Mouse (Mus musculus): ENCODE data around the gene Chil1. TPM values are rescaled to one million over a fixed set of nuclear protein-coding genes. Genes with fewer than 3 reads are reported as not detected.
A peak's percentile ranks its signal among the peaks of the same experiment; 100 is the strongest.

Gene Chil1
- total and polyA plus RNA-seq, 2 experiments from 2014 or later: 4.1 to 6.2 TPM

DNA sequence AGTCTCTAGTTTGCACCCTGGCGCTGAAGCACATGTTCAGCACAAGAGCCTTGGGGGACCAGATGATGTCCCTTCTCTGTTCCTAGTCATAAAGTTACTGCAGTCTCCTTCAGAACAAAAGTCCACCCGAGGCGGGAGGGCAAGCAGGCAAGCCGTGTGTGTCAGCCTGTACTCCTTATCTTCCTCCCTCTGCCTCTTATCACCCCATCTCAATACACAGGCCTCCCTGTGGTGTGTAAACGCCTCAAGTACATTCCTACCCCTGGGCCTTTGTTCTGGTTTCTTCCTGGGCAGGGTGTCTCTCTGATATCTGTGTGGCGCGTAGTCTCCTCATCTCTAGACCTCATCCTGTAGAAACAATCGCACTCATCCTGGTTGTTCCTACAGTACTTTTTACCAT, 44.8 kb downstream of the Chil1 start:
- Histone ChIP-seq H3K4me3 (ENCODE audit: low read length) (no peak overlapping the region), H3K36me3 (ENCODE audit: insufficient read depth, low read length) (no peaks in the 10 kb centered on the region), H3K27ac (no peak overlapping the region), H3K4me1 (ENCODE audit: insufficient read depth, low read length) (peaks cover 16% of the 10 kb centered on the region), H3K9ac (replicated peaks; ENCODE audit: low read length) (no peak overlapping the region), H3K9me3 (ENCODE audit: low read length) (no peaks in the 10 kb centered on the region), H3K27me3 (ENCODE audit: insufficient read depth, low read length) (no peaks in the 10 kb centered on the region), H3K4me2 (ENCODE audit: low read depth, low read length) (no peak overlapping the region)
- 83% methylated on average over 8 of the region's 8 CpGs for whole genome bisulfite sequencing
- DNase-seq (ENCODE audit: low spot score) (no peak), ATAC-seq (no peak)
- TF ChIP-seq CTCF (IDR thresholded peaks at IDR 0.05; ENCODE audit: low read depth): no peak

GRCm38 (mm10) chr1:134229806-134230575, 48.0 kb downstream of the Chil1 start:
- H3K27me3 ChIP-seq (ENCODE audit: insufficient read depth, low read length): no peaks in the 10 kb centered on the region
- H3K4me3 ChIP-seq (ENCODE audit: low read length): no peak overlapping the region
- 65% methylated on average over 5 of the region's 5 CpGs for WGBS
- H3K4me2 ChIP-seq (ENCODE audit: low read depth, low read length): no peak overlapping the region
- no peak overlapping the region for H3K27ac ChIP-seq
- no peak for ATAC-seq
- TF ChIP-seq CTCF (IDR thresholded peaks at IDR 0.05; ENCODE audit: low read depth): no peak
- peaks cover 32% of the 10 kb centered on the region for H3K4me1 ChIP-seq (ENCODE audit: insufficient read depth, low read length)
- DNase-seq (ENCODE audit: low spot score): no peak
- H3K9ac ChIP-seq (replicated peaks; ENCODE audit: low read length): no peak overlapping the region
- H3K36me3 ChIP-seq (ENCODE audit: insufficient read depth, low read length): no peaks in the 10 kb centered on the region
- H3K9me3 ChIP-seq (ENCODE audit: low read length): no peaks in the 10 kb centered on the region

DNA sequence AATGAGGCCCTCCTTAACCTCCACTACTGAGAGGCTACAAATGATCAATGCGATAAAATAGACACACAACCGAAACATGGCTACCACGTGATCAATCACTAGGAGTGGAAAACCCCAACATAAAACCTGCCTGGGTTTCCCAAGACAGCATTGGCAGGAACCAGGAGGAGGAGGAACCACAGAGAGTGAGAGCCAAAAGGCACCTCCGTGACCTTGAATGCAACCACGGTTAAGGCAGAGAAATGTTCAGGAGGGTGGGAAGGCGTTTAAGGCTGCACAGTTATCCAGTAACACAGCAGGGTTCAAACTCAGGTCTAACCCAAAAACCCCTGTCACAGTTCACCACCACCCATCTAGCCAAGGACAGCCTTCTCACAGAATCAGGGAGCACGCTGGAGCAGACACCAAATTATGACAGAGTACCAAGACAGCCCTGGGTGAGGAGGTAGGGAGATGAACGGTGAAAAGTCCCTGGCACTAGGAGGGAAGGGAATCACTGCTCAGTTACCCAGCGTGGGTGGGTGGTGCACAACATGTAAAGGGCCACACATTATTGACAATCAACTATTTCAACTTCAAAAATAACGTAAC, 48.8 kb downstream of the Chil1 start:
- H3K4me1 ChIP-seq (ENCODE audit: insufficient read depth, low read length): peaks cover 36% of the 10 kb centered on the region
- no peak overlapping the region for H3K4me3 ChIP-seq (ENCODE audit: low read length)
- no peaks in the 10 kb centered on the region for H3K27me3 ChIP-seq (ENCODE audit: insufficient read depth, low read length)
- H3K36me3 ChIP-seq (ENCODE audit: insufficient read depth, low read length): no peaks in the 10 kb centered on the region
- 83% methylated on average over 10 of the region's 10 CpGs for WGBS
- peak overlapping the region; percentile 4 for H3K27ac ChIP-seq
- no peak overlapping the region for H3K9ac ChIP-seq (replicated peaks; ENCODE audit: low read length)
- H3K4me2 ChIP-seq (ENCODE audit: low read depth, low read length): no peak overlapping the region
- no peak for ATAC-seq
- no peak for TF ChIP-seq CTCF (IDR thresholded peaks at IDR 0.05; ENCODE audit: low read depth)
- no peak for DNase-seq (ENCODE audit: low spot score)
- H3K9me3 ChIP-seq (ENCODE audit: low read length): no peaks in the 10 kb centered on the region

DNA sequence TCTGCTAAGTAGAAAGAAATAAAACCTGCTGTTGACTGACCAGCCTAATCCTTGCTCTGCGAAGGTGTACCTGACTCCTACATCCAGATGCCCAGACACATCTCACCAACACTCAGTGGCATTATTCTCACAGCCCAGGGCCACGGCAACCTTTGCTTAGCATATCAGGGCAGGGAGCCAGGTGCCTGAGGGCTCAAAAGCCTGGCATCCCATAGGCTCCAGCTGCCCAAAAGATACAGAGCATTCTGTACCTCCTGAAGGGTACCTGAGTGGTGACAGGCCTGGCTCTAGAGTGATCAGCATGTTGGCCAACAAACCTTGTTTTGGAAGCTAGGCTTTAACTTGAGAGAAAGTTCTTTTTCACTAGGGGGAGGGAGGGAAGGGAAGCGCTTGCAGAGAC, 49.3 kb downstream of the Chil1 start:
- Histone ChIP-seq H3K9me3 (ENCODE audit: low read length) (no peaks in the 10 kb centered on the region), H3K36me3 (ENCODE audit: insufficient read depth, low read length) (no peaks in the 10 kb centered on the region), H3K27ac (peak overlapping the region; percentile 4; the same call in 1 of the 2 replicates), H3K4me1 (ENCODE audit: insufficient read depth, low read length) (peaks cover 38% of the 10 kb centered on the region), H3K4me2 (ENCODE audit: low read depth, low read length) (no peak overlapping the region), H3K9ac (replicated peaks; ENCODE audit: low read length) (no peak overlapping the region), H3K4me3 (ENCODE audit: low read length) (no peak overlapping the region), H3K27me3 (ENCODE audit: insufficient read depth, low read length) (no peaks in the 10 kb centered on the region)
- WGBS: 69% methylated on average over 3 of the region's 3 CpGs
- TF ChIP-seq CTCF (IDR thresholded peaks at IDR 0.05; ENCODE audit: low read depth): no peak
- no peak for DNase-seq (ENCODE audit: low spot score)
- ATAC-seq: no peak

DNA sequence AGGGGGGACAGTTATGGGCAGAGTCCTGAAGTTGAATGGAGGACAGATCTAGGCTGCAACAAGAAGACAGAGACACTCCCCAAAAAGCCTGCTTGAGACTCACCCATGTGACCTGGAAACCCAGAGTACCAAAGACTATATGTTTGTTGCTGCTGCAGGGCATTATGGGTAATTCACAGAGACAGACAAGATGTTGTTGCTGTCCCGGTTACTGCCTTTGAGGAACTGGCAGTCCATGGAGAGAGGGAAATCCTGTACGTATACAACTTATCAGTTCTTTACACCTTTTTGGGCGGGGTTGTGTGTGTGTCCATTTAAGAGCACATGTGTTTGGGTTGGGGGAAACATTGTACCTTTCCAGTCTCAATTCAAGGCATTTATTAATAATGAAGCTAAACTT, 49.7 kb downstream of the Chil1 start:
- no peak overlapping the region for H3K4me3 ChIP-seq (ENCODE audit: low read length)
- H3K9me3 ChIP-seq (ENCODE audit: low read length): no peaks in the 10 kb centered on the region
- no peaks in the 10 kb centered on the region; the same call in 1 of the 2 replicates for H3K27me3 ChIP-seq (ENCODE audit: insufficient read depth, low read length)
- H3K4me1 ChIP-seq (ENCODE audit: insufficient read depth, low read length): peaks cover 38% of the 10 kb centered on the region
- no peak overlapping the region for H3K4me2 ChIP-seq (ENCODE audit: low read depth, low read length)
- no peak overlapping the region for H3K27ac ChIP-seq
- DNase-seq (ENCODE audit: low spot score): no peak
- no peak overlapping the region for H3K9ac ChIP-seq (replicated peaks; ENCODE audit: low read length)
- no peak for TF ChIP-seq CTCF (IDR thresholded peaks at IDR 0.05; ENCODE audit: low read depth)
- 71% methylated on average over 3 of the region's 3 CpGs for WGBS
- no peak for ATAC-seq
- H3K36me3 ChIP-seq (ENCODE audit: insufficient read depth, low read length): no peaks in the 10 kb centered on the region

DNA sequence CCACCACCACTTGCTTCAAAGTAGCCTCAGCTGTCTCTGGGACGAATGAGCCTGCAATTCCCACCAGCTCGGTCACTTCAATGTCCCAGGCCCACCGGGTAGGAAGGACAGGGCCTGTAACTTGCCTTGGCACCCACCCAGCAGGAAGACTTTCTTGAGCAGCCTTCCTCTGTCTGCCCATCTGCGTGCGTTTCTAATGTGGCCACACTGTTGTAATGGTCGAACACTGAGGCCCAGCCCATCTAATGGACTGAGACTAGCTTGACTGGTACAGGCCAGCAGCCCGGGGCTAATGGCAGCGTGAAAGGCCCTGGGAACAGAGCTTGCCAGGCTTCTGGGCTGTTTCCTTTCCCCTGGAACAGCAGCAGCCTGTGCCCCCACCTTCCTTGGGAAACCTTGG, 50.4 kb downstream of the Chil1 start:
- Histone ChIP-seq H3K9me3 (ENCODE audit: low read length) (no peaks in the 10 kb centered on the region), H3K36me3 (ENCODE audit: insufficient read depth, low read length) (no peaks in the 10 kb centered on the region), H3K4me2 (ENCODE audit: low read depth, low read length) (peak overlapping the region; percentile 77), H3K4me1 (ENCODE audit: insufficient read depth, low read length) (peaks cover 38% of the 10 kb centered on the region), H3K9ac (replicated peaks; ENCODE audit: low read length) (peak overlapping the region; percentile 46; the same call in 1 of the 2 replicates), H3K4me3 (ENCODE audit: low read length) (no peak overlapping the region), H3K27ac (peak overlapping the region; percentile 61), H3K27me3 (ENCODE audit: insufficient read depth, low read length) (no peaks in the 10 kb centered on the region; the same call in 1 of the 2 replicates)
- no peak for TF ChIP-seq CTCF (IDR thresholded peaks at IDR 0.05; ENCODE audit: low read depth)
- no peak for ATAC-seq
- WGBS: 42% methylated on average over 8 of the region's 8 CpGs
- DNase-seq (ENCODE audit: low spot score): no peak
